Mouse (Mus musculus): ENCODE measurements around the gene Chst15. TPM values are rescaled to one million over a fixed set of nuclear protein-coding genes. Genes with fewer than 3 reads are reported as not detected.

Chst15 gene
- polyA plus RNA-seq, 1 experiment, result 34.6 TPM

DNA sequence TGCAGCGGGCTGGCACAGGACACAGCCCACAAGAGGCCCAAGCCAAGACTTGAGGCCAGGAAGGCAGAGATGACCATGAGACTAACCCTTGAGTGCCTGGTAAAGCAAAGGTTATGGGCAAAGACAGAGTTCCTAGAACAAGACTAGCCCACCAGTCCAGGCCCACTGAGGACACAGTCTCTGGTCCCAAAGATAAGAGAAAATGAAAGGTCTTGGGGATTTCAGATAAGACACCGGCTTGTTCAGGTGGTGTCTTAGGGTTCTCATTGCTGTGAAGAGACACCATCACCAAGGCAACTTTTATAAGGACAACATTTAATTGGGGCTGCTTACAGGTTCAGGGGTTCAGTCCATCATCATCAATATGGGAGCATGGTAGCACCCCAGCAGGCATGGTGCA is 26.9 kb upstream of the Chst15 start:
- WGBS, result 85% methylated on average over 2 of the region's 2 CpGs
- TF ChIP-seq CTCF (IDR thresholded peaks at IDR 0.05; ENCODE audit: control insufficient read depth, insufficient read depth, low read length) (no peak), POLR2A (IDR thresholded peaks at IDR 0.05; ENCODE audit: borderline replicate concordance, control insufficient read depth, low read depth, low read length) (no peak)
- H3K4me3 ChIP-seq (replicated peaks; ENCODE audit: control insufficient read depth, low read depth, low read length), result no peak overlapping the region

GRCm38 (mm10) chr7:132343146-132343545 is 26.1 kb upstream of the Chst15 start:
- TF ChIP-seq POLR2A (IDR thresholded peaks at IDR 0.05; ENCODE audit: borderline replicate concordance, control insufficient read depth, low read depth, low read length) (no peak), CTCF (IDR thresholded peaks at IDR 0.05; ENCODE audit: control insufficient read depth, insufficient read depth, low read length) (no peak)
- 82% methylated on average over 2 of the region's 2 CpGs for WGBS
- no peak overlapping the region for H3K27ac ChIP-seq (ENCODE audit: control insufficient read depth, insufficient read depth, low read depth, low read length, poor library complexity)
- H3K4me3 ChIP-seq (replicated peaks; ENCODE audit: control insufficient read depth, low read depth, low read length), result no peak overlapping the region
- H3K4me1 ChIP-seq (ENCODE audit: control insufficient read depth, insufficient read depth, low read length), result peaks cover 6% of the 10 kb centered on the region; the same call in 1 of the 2 replicates

More for the DNA sequence above, 26.9 kb upstream of the Chst15 start:
- Histone ChIP-seq H3K27ac (ENCODE audit: control insufficient read depth, insufficient read depth, low read depth, low read length, poor library complexity) (no peak overlapping the region), H3K4me1 (ENCODE audit: control insufficient read depth, insufficient read depth, low read length) (peaks cover 6% of the 10 kb centered on the region; the same call in 1 of the 2 replicates)

DNA sequence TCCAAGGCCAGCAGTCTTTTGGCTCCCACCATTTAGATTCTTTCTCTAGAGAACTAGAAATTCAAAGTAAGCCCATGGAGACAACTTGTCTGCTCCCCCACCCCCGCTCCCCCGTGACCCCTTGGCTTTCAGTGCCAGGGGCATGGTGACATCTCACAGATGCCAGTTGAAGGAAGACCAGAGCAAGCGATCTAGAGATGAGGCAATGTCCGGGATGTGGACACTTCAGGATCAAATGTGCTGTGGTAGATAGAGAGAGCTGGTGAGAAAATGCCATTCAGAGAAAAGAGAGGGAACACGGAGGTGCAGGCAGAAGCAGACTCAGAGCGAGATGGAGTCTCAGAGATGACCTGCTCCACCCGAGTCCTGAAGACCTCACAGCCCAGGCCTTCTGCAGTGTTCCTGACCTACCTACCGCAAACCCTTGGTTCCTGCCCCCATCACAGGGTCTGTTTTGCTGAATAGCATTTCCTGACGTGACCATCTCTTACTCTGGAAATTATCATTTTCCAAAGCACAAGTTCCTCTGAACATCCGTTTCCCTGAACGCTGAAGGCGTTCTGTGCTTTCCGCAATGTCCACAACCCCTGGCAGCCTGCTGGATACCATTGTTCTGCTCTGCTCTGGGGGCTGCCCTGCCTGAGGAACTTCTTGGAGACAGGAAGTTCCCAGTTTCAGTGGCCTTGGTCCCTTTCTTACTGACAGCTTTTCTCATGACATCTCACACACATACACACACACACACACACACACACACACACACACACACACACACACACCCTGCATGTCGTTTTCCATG is 22.2 kb upstream of the Chst15 start:
- TF ChIP-seq POLR2A (IDR thresholded peaks at IDR 0.05; ENCODE audit: borderline replicate concordance, control insufficient read depth, low read depth, low read length) (no peak), CTCF (IDR thresholded peaks at IDR 0.05; ENCODE audit: control insufficient read depth, insufficient read depth, low read length) (no peak)
- WGBS, result 55% methylated on average over 14 of the region's 14 CpGs
- Histone ChIP-seq H3K4me1 (ENCODE audit: control insufficient read depth, insufficient read depth, low read length) (peaks cover 8% of the 10 kb centered on the region), H3K27ac (ENCODE audit: control insufficient read depth, insufficient read depth, low read depth, low read length, poor library complexity) (no peak overlapping the region), H3K4me3 (replicated peaks; ENCODE audit: control insufficient read depth, low read depth, low read length) (no peak overlapping the region)

- Histone ChIP-seq H3K27ac (ENCODE audit: control insufficient read depth, insufficient read depth, low read depth, low read length, poor library complexity) (no peak overlapping the region), H3K4me3 (replicated peaks; ENCODE audit: control insufficient read depth, low read depth, low read length) (no peak overlapping the region), H3K4me1 (ENCODE audit: control insufficient read depth, insufficient read depth, low read length) (peaks cover 8% of the 10 kb centered on the region)
- no peak for TF ChIP-seq CTCF (IDR thresholded peaks at IDR 0.05; ENCODE audit: control insufficient read depth, insufficient read depth, low read length)
- WGBS, result 64% methylated on average over 6 of the region's 6 CpGs
Measured at GRCm38 (mm10) chr7:132338350-132338749, 21.3 kb upstream of the Chst15 start.

- no peak overlapping the region for H3K4me3 ChIP-seq (replicated peaks; ENCODE audit: control insufficient read depth, low read depth, low read length)
- H3K27ac ChIP-seq (ENCODE audit: control insufficient read depth, insufficient read depth, low read depth, low read length, poor library complexity), result no peak overlapping the region
- H3K4me1 ChIP-seq (ENCODE audit: control insufficient read depth, insufficient read depth, low read length), result peaks cover 10% of the 10 kb centered on the region
- TF ChIP-seq POLR2A (IDR thresholded peaks at IDR 0.05; ENCODE audit: borderline replicate concordance, control insufficient read depth, low read depth, low read length) (no peak), CTCF (IDR thresholded peaks at IDR 0.05; ENCODE audit: control insufficient read depth, insufficient read depth, low read length) (no peak)
- WGBS, result 87% methylated on average over 11 of the region's 11 CpGs
Measured at GRCm38 (mm10) chr7:132337268-132337917, 20.4 kb upstream of the Chst15 start.

GRCm38 (mm10) chr7:132336781-132337180 is 19.8 kb upstream of the Chst15 start:
- H3K4me1 ChIP-seq (ENCODE audit: control insufficient read depth, insufficient read depth, low read length), result peaks cover 10% of the 10 kb centered on the region
- 26% methylated on average over 3 of the region's 3 CpGs for whole genome bisulfite sequencing
- TF ChIP-seq POLR2A (IDR thresholded peaks at IDR 0.05; ENCODE audit: borderline replicate concordance, control insufficient read depth, low read depth, low read length) (no peak), CTCF (IDR thresholded peaks at IDR 0.05; ENCODE audit: control insufficient read depth, insufficient read depth, low read length) (no peak)
- H3K27ac ChIP-seq (ENCODE audit: control insufficient read depth, insufficient read depth, low read depth, low read length, poor library complexity), result no peak overlapping the region
- no peak overlapping the region for H3K4me3 ChIP-seq (replicated peaks; ENCODE audit: control insufficient read depth, low read depth, low read length)

GRCm38 (mm10) chr7:132335367-132335766 is 18.3 kb upstream of the Chst15 start:
- no peak overlapping the region for H3K27ac ChIP-seq (ENCODE audit: control insufficient read depth, insufficient read depth, low read depth, low read length, poor library complexity)
- 15% methylated on average over 4 of the region's 4 CpGs for WGBS
- peaks cover 10% of the 10 kb centered on the region for H3K4me1 ChIP-seq (ENCODE audit: control insufficient read depth, insufficient read depth, low read length)
- TF ChIP-seq POLR2A (IDR thresholded peaks at IDR 0.05; ENCODE audit: borderline replicate concordance, control insufficient read depth, low read depth, low read length) (no peak), CTCF (IDR thresholded peaks at IDR 0.05; ENCODE audit: control insufficient read depth, insufficient read depth, low read length) (no peak)
- no peak overlapping the region for H3K4me3 ChIP-seq (replicated peaks; ENCODE audit: control insufficient read depth, low read depth, low read length)

DNA sequence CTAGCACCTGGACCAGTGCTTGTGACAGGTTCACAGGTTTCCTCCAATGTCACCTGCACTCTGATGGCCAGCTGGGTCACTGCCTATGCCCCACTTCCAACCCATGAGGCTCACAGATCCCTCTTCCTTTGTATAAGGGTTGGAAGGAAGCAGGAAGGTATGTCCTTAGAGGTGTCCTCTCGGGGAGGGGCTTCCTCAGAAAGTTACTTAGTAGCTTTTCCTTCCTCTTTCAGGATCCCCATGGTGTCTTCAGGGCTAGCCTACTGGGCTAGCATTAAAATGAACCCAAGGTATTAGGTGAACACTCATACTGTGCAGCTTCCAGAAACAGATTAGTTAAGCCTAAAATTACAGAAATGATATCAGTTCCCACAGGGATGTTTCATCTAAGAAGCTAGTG is 16.1 kb upstream of the Chst15 start:
- Histone ChIP-seq H3K4me3 (replicated peaks; ENCODE audit: control insufficient read depth, low read depth, low read length) (no peak overlapping the region), H3K4me1 (ENCODE audit: control insufficient read depth, insufficient read depth, low read length) (peaks cover 7% of the 10 kb centered on the region), H3K27ac (ENCODE audit: control insufficient read depth, insufficient read depth, low read depth, low read length, poor library complexity) (peak overlapping the region; percentile 26; the same call in 1 of the 2 replicates)
- WGBS, result 14% methylated on average over 1 of the region's 1 CpGs
- TF ChIP-seq CTCF (IDR thresholded peaks at IDR 0.05; ENCODE audit: control insufficient read depth, insufficient read depth, low read length) (no peak), POLR2A (IDR thresholded peaks at IDR 0.05; ENCODE audit: borderline replicate concordance, control insufficient read depth, low read depth, low read length) (no peak)

Measured in bone marrow, adult 2 months (tissue).